In the genomic region with DNA sequence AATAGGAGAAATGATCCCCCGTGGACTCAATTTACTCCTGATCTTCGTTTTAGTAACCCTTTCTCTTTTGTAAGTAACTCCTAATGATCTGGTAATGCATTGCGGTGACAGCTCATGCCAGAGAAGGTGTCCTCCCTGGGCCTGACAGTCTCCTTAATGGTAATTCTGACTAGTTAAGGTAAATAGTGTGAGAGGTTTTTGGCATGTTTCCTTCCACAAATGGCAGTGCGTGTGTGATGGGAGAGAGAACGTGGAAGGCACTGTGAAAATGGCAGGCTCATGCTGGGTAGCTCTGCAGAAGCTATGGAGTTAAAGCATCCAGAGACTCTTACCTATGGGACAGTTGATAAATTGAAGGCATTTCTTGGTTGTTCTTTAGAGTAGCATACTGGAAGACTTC, we compare ENCODE assay signal across 20 mouse cellular contexts. TPM values are rescaled to one million over a fixed set of nuclear protein-coding genes. Genes with fewer than 3 reads are reported as not detected.
DNase-seq lines count a peak whose midpoint lies in the region; ATAC-seq and TF ChIP-seq lines count a peak whose summit lies in the region.
"Had no signal": no experiment of that assay in that cellular context is flagged by ENCODE, and none has a peak within 500 bp of the region (broad histone marks: within the 10 kb centered on the region; RNA-seq: fewer than 3 reads in every experiment).

No protein-coding gene starts in this region.

- intact Hi-C loops in heart, adult 2 months (cut with DNase I): no loop called here

- no peak for ATAC-seq in hindbrain, embryonic 13.5 days (ENCODE audit: low FRiP score)
- peak; percentile 21; the same call in 1 of the 2 replicates for ATAC-seq in lung, embryonic 14.5 days (ENCODE audit: insufficient read depth)
- no peak for ATAC-seq in lung, postnatal 0 days
- ATAC-seq: forebrain, embryonic 15.5 days; forebrain, postnatal 0 days had no signal

- TF ChIP-seq POLR2A in heart, adult 2 months (IDR thresholded peaks at IDR 0.05; ENCODE audit: insufficient read depth, low read depth, low read length): no peak
- no peak for TF ChIP-seq POLR2A in brain, embryonic 14.5 days (IDR thresholded peaks at IDR 0.05; ENCODE audit: borderline replicate concordance, extremely low read depth, insufficient read depth, insufficient read length, poor library complexity, severe bottlenecking)

- no peak for TF ChIP-seq CTCF in heart, adult 2 months (IDR thresholded peaks at IDR 0.05)
- no peak for TF ChIP-seq CTCF in lung, embryonic 14.5 days (IDR thresholded peaks at IDR 0.05; ENCODE audit: low read depth)
- no peak for TF ChIP-seq CTCF in lung, postnatal 0 days (IDR thresholded peaks at IDR 0.05)
- TF ChIP-seq CTCF in brain, embryonic 14.5 days (IDR thresholded peaks at IDR 0.05; ENCODE audit: borderline replicate concordance, extremely low read depth, insufficient read depth, insufficient read length): no peak

- H3K9me3 ChIP-seq in hindbrain, embryonic 13.5 days: no peaks in the 10 kb centered on the region
- H3K9me3 ChIP-seq in hindbrain, embryonic 10.5 days: no peaks in the 10 kb centered on the region
- H3K9me3 ChIP-seq in lung, embryonic 14.5 days (ENCODE audit: low read depth, low read length): no peaks in the 10 kb centered on the region
- H3K9me3 ChIP-seq in lung, postnatal 0 days (ENCODE audit: low read length): no peaks in the 10 kb centered on the region
- H3K9me3 ChIP-seq: embryonic facial prominence, embryonic 10.5 days; embryonic facial prominence, embryonic 12.5 days; forebrain, embryonic 15.5 days had no signal

- no peak for TF ChIP-seq EP300 in heart, adult 2 months (IDR thresholded peaks at IDR 0.05; ENCODE audit: insufficient read depth, low read depth, low read length)
- TF ChIP-seq EP300 in lung, postnatal 0 days (IDR thresholded peaks at IDR 0.05): no peak

- no peaks in the 10 kb centered on the region for H3K4me1 ChIP-seq in heart, adult 2 months (ENCODE audit: control insufficient read depth, insufficient read depth, low read length)
- H3K4me1 ChIP-seq in hindbrain, embryonic 13.5 days (replicated peaks): peaks cover 20% of the 10 kb centered on the region
- no peaks in the 10 kb centered on the region for H3K4me1 ChIP-seq in hindbrain, embryonic 10.5 days (replicated peaks)
- peaks cover 16% of the 10 kb centered on the region for H3K4me1 ChIP-seq in lung, embryonic 14.5 days (ENCODE audit: insufficient read depth)
- peaks cover 3% of the 10 kb centered on the region; the same call in 1 of the 2 replicates for H3K4me1 ChIP-seq in lung, postnatal 0 days (ENCODE audit: insufficient read depth, low read depth, low read length)

- H3K4me2 ChIP-seq in hindbrain, embryonic 13.5 days: no peak overlapping the region
- H3K4me2 ChIP-seq in lung, embryonic 14.5 days: no peak overlapping the region
- H3K4me2 ChIP-seq in lung, postnatal 0 days (replicated peaks; ENCODE audit: low read depth, low read length): no peak overlapping the region; the same call in 1 of the 2 replicates
- H3K4me2 ChIP-seq: embryonic facial prominence, embryonic 12.5 days; forebrain, embryonic 15.5 days had no signal

- no peak overlapping the region for H3K27ac ChIP-seq in heart, adult 2 months
- peak overlapping the region; percentile 31; the same call in 1 of the 2 replicates for H3K27ac ChIP-seq in hindbrain, embryonic 13.5 days
- no peak overlapping the region for H3K27ac ChIP-seq in hindbrain, embryonic 10.5 days
- no peak overlapping the region for H3K27ac ChIP-seq in lung, embryonic 14.5 days (ENCODE audit: low read depth)
- no peak overlapping the region for H3K27ac ChIP-seq in lung, postnatal 0 days (ENCODE audit: low read length)
- H3K27ac ChIP-seq: embryonic facial prominence, embryonic 10.5 days; embryonic facial prominence, embryonic 12.5 days; forebrain, embryonic 15.5 days had no signal

- no peaks in the 10 kb centered on the region for H3K27me3 ChIP-seq in heart, adult 2 months (ENCODE audit: control insufficient read depth, insufficient read depth, low read length)
- H3K27me3 ChIP-seq in hindbrain, embryonic 13.5 days: no peaks in the 10 kb centered on the region
- no peaks in the 10 kb centered on the region for H3K27me3 ChIP-seq in hindbrain, embryonic 10.5 days (ENCODE audit: insufficient read depth, poor library complexity, severe bottlenecking)
- H3K27me3 ChIP-seq in lung, embryonic 14.5 days (ENCODE audit: insufficient read depth, low read length): no peaks in the 10 kb centered on the region
- H3K27me3 ChIP-seq in lung, postnatal 0 days (replicated peaks; ENCODE audit: insufficient read depth, low read length): no peaks in the 10 kb centered on the region
- H3K27me3 ChIP-seq: embryonic facial prominence, embryonic 12.5 days; forebrain, embryonic 15.5 days had no signal

- H3K36me3 ChIP-seq in heart, adult 2 months (ENCODE audit: control insufficient read depth, insufficient read depth, low read length): no peaks in the 10 kb centered on the region
- peaks cover 11% of the 10 kb centered on the region for H3K36me3 ChIP-seq in hindbrain, embryonic 13.5 days
- peaks cover 25% of the 10 kb centered on the region for H3K36me3 ChIP-seq in hindbrain, embryonic 10.5 days
- 0 out of 2 replicates have a peak, but pooled peaks cover 17% of the 10 kb centered on the region for H3K36me3 ChIP-seq in lung, embryonic 14.5 days (ENCODE audit: insufficient read depth)
- no peaks in the 10 kb centered on the region for H3K36me3 ChIP-seq in lung, postnatal 0 days (ENCODE audit: insufficient read depth, low read length)

- no peak overlapping the region for H3K9ac ChIP-seq in heart, adult 2 months (ENCODE audit: low read depth, low read length)
- no peak overlapping the region for H3K9ac ChIP-seq in hindbrain, embryonic 13.5 days
- no peak overlapping the region for H3K9ac ChIP-seq in lung, embryonic 14.5 days
- no peak overlapping the region for H3K9ac ChIP-seq in lung, postnatal 0 days (replicated peaks; ENCODE audit: low read depth)
- H3K9ac ChIP-seq: embryonic facial prominence, embryonic 12.5 days; forebrain, embryonic 15.5 days; forebrain, postnatal 0 days had no signal

- no peak overlapping the region for H3K4me3 ChIP-seq in heart, adult 2 months
- no peak overlapping the region for H3K4me3 ChIP-seq in hindbrain, embryonic 13.5 days
- no peak overlapping the region for H3K4me3 ChIP-seq in hindbrain, embryonic 10.5 days
- H3K4me3 ChIP-seq in lung, embryonic 14.5 days (ENCODE audit: low read depth, low read length): no peak overlapping the region
- H3K4me3 ChIP-seq in lung, postnatal 0 days (ENCODE audit: low read depth, low read length): no peak overlapping the region
- H3K4me3 ChIP-seq: embryonic facial prominence, embryonic 10.5 days; embryonic facial prominence, embryonic 12.5 days; forebrain, embryonic 15.5 days had no signal

- DNase-seq in heart, adult 11 months: peak; percentile 86
- DNase-seq in heart, adult 2 months: no peak
- DNase-seq in hindbrain, embryonic 10.5 days (ENCODE audit: low spot score): no peak
- DNase-seq in lung, embryonic 14.5 days: peak; percentile 34
- DNase-seq in lung, postnatal 0 days (ENCODE audit: low spot score): no peak
- peak; percentile 51 for DNase-seq in brain, embryonic 14.5 days (ENCODE audit: low read depth)
- DNase-seq in urinary bladder, postnatal 14 days (ENCODE audit: low spot score): no peak
- DNase-seq: adrenal gland, adult 2 months; adrenal gland, postnatal 10 days; adrenal gland, postnatal 25 days; cerebellum, adult 11-12 months; cerebellum, adult 2 months; cerebellum, adult 9-10 months; cerebellum, postnatal 10 days; cerebellum, postnatal 25 days; forebrain, postnatal 0 days had no signal

- WGBS in heart, adult 2 months: 70% methylated on average over 5 of the region's 5 CpGs
- WGBS in hindbrain, embryonic 13.5 days: 76% methylated on average over 5 of the region's 5 CpGs
- WGBS in hindbrain, embryonic 10.5 days: 87% methylated on average over 5 of the region's 5 CpGs
- 38% methylated on average over 5 of the region's 5 CpGs for WGBS in lung, embryonic 14.5 days
- 35% methylated on average over 5 of the region's 5 CpGs for WGBS in lung, postnatal 0 days

- no peaks in the 10 kb centered on the region; the same call in 1 of the 2 replicates for H3K79me2 ChIP-seq in heart, adult 2 months (replicated peaks; ENCODE audit: control insufficient read depth, insufficient read depth, low read length)

RNA-seq across cellular contexts. Expression of a gene that starts 15.1 kb away (rescaled TPM):
- 10 to 100 TPM; 34.0 to 36.0 TPM for total RNA-seq in heart, adult 2 months (2021)
- 9.9 and 14.6 TPM in 2 replicates for polyA plus RNA-seq in heart, adult 2 months (2012; rRNA removed)
- 51.1 and 52.2 TPM in 2 replicates for polyA plus RNA-seq in hindbrain, embryonic 13.5 days (2015; fragmentation: Nextera tagmentation; extraction: Ambion mirVana)
- polyA plus RNA-seq in hindbrain, embryonic 10.5 days (2016; fragmentation: Nextera tagmentation; extraction: Ambion mirVana): 35.9 and 36.7 TPM in 2 replicates
- 27.3 and 33.1 TPM in 2 replicates for polyA plus RNA-seq in lung, embryonic 14.5 days (2014; fragmentation: Nextera tagmentation; extraction: Ambion mirVana)
- polyA plus RNA-seq in lung, postnatal 0 days (2015; fragmentation: Nextera tagmentation; extraction: Ambion mirVana): 11.7 and 15.1 TPM in 2 replicates
- polyA plus RNA-seq in brain, embryonic 14.5 days (2012; rRNA removed): 13.6 and 31.5 TPM in 2 replicates

Comparison
In these comparisons a context has a peak if more than half of its experiments do, and no peak if none do; other contexts are left out.
1. DNase-seq: peak in heart, adult 11 months (single experiment), lung, embryonic 14.5 days (single experiment) and brain, embryonic 14.5 days (single experiment); none in heart, adult 2 months (0 of 2), hindbrain, embryonic 10.5 days (single experiment), lung, postnatal 0 days (single experiment) and urinary bladder, postnatal 14 days (single experiment).